Mouse (Mus musculus) forebrain, embryonic 16.5 days (tissue): ENCODE results near the gene 4921511M17Rik. TPM values are rescaled to one million over a fixed set of nuclear protein-coding genes. Genes with fewer than 3 reads are reported as not detected.
"Not testable (repeated sequence)": the region's sequence is repeated elsewhere in the genome, so short reads cannot be mapped to it uniquely, and the experiment has no call there.

Experiments used
- ATAC-seq: fragments of 200-750 bp; cut with Nextera tagmentation; 2 replicates; pipeline ENCODE4 v1.8.0; 2017; ENCODE audit warnings: mild to moderate bottlenecking, moderate library complexity
- H3K27ac ChIP-seq: fragments of 300-500 bp; sonication (generic); 2 replicates; pipeline ENCODE4 v1.5.1; 2014; ENCODE audit warnings: low read length, control low read depth
- H3K27me3 ChIP-seq: fragments of 300-500 bp; sonication (generic); replicated peaks from 2 replicates; pipeline ENCODE4 v1.6.1; 2014; ENCODE audit warnings: low read length; ENCODE audit not compliant: control insufficient read depth, insufficient read depth
- H3K36me3 ChIP-seq: fragments of 300-500 bp; sonication (generic); 2 replicates; pipeline ENCODE4 v1.6.1; 2014; ENCODE audit not compliant: control insufficient read depth, insufficient read depth
- H3K4me1 ChIP-seq: fragments of 300-500 bp; sonication (generic); replicated peaks from 2 replicates; pipeline ENCODE4 v1.6.1; 2014; ENCODE audit warnings: low read length; ENCODE audit not compliant: control insufficient read depth, insufficient read depth
- H3K4me2 ChIP-seq: fragments of 300-500 bp; sonication (generic); 2 replicates; pipeline ENCODE4 v1.6.1; 2014; ENCODE audit warnings: mild to moderate bottlenecking, low read length, control low read depth
- H3K4me3 ChIP-seq: fragments of 300-500 bp; sonication (generic); replicated peaks from 2 replicates; pipeline ENCODE4 v1.5.1; 2014; ENCODE audit warnings: mild to moderate bottlenecking, low read length, control low read depth
- H3K9ac ChIP-seq: fragments of 300-500 bp; sonication (generic); replicated peaks from 2 replicates; pipeline ENCODE4 v1.6.1; 2014; ENCODE audit warnings: low read depth, low read length, control low read depth
- H3K9me3 ChIP-seq: fragments of 300-500 bp; sonication (generic); 2 replicates; pipeline ENCODE4 v1.6.1; 2016; ENCODE audit warnings: low read length; ENCODE audit not compliant: control insufficient read depth
- WGBS: fragments of 180-500 bp; shearing (Covaris S2); extraction: QIAGEN DNeasy Blood & Tissue Kit; methylation state at CpG from one replicate; pipeline ENCODE4 v1.1.7; 2014; 5-methylcytosine and 5-hydroxymethylcytosine counted together
- polyA plus RNA-seq: library from polyadenylated mRNA; unstranded; fragments of >200 nt; fragmentation: Nextera tagmentation; extraction: Ambion mirVana; gene quantifications from 2 replicates; pipeline ENCODE4 v1.2.1, GENCODE M21; 2015

The 4921511M17Rik gene
- not detected in 2 replicates for polyA plus RNA-seq

DNA sequence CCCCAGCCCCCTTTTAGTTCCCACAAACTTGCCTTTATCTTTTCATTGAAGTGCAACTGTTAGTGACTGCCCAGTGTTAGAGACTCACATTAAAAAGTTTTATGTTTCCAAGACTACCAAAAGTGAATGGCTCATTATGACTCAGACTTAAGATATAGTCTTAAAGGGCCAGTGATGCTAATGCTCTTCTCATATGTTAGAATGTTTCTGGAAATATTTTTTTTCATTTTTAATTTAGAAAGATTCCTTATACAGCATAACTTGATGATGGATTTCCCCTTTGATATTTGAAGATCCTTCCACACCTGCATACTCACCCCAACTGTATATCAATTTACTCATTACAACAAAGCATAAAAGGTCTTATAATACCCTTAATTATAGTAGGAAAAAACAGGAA is at the start of gene 4921511M17Rik:
Gene 4921511M17Rik, minus strand, starts transcription at position 101 of the 400 bp plus-strand sequence.
- H3K9ac ChIP-seq, H3K36me3 ChIP-seq, ATAC-seq, H3K4me2 ChIP-seq, H3K27ac ChIP-seq, H3K4me3 ChIP-seq, H3K9me3 ChIP-seq, H3K4me1 ChIP-seq, H3K27me3 ChIP-seq: not testable (repeated sequence)

DNA sequence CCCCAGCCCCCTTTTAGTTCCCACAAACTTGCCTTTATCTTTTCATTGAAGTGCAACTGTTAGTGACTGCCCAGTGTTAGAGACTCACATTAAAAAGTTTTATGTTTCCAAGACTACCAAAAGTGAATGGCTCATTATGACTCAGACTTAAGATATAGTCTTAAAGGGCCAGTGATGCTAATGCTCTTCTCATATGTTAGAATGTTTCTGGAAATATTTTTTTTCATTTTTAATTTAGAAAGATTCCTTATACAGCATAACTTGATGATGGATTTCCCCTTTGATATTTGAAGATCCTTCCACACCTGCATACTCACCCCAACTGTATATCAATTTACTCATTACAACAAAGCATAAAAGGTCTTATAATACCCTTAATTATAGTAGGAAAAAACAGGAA is 21.3 kb upstream of the 4921511M17Rik start, which contains the start of gene Gm10057:
Gene Gm10057, minus strand, starts transcription at position 101 of the 400 bp plus-strand sequence.
- not testable (repeated sequence) for H3K4me1 ChIP-seq, H3K4me2 ChIP-seq, ATAC-seq, H3K36me3 ChIP-seq, H3K27me3 ChIP-seq, H3K9ac ChIP-seq, H3K27ac ChIP-seq, H3K4me3 ChIP-seq, H3K9me3 ChIP-seq

DNA sequence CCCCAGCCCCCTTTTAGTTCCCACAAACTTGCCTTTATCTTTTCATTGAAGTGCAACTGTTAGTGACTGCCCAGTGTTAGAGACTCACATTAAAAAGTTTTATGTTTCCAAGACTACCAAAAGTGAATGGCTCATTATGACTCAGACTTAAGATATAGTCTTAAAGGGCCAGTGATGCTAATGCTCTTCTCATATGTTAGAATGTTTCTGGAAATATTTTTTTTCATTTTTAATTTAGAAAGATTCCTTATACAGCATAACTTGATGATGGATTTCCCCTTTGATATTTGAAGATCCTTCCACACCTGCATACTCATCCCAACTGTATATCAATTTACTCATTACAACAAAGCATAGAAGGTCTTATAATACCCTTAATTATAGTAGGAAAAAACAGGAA is 21.1 kb downstream of the 4921511M17Rik start, which contains the start of gene Samt1:
Gene Samt1, minus strand, starts transcription at position 101 of the 400 bp plus-strand sequence.
- not testable (repeated sequence) for H3K36me3 ChIP-seq, H3K4me1 ChIP-seq, H3K9ac ChIP-seq, H3K4me3 ChIP-seq, H3K27ac ChIP-seq, H3K4me2 ChIP-seq, ATAC-seq, H3K9me3 ChIP-seq, H3K27me3 ChIP-seq

DNA sequence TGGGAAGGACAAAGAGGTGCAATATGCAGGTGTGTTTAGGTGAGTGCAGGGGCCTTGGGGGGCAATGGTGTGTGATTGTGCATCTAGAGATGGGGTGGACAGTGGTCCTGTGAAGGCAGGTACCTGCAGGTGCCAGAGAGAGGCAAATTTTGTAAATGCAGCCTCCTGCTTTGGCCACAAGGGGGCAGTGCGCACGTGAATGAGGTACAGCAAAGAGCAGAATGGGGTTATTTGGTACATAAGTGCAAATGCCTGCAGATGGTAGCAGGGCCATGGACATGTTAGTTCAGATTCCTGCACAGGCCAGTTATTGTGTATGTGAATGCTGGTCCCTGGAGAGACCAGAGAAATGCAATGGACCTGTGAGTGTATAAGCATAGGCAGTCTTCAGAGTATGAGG is 56.7 kb downstream of the 4921511M17Rik start:
- H3K27me3 ChIP-seq, H3K9me3 ChIP-seq, H3K9ac ChIP-seq, H3K27ac ChIP-seq, H3K36me3 ChIP-seq, H3K4me3 ChIP-seq, H3K4me2 ChIP-seq, ATAC-seq, H3K4me1 ChIP-seq: not testable (repeated sequence)
- WGBS: no CpG with 5 or more reads among the region's 2 CpGs

DNA sequence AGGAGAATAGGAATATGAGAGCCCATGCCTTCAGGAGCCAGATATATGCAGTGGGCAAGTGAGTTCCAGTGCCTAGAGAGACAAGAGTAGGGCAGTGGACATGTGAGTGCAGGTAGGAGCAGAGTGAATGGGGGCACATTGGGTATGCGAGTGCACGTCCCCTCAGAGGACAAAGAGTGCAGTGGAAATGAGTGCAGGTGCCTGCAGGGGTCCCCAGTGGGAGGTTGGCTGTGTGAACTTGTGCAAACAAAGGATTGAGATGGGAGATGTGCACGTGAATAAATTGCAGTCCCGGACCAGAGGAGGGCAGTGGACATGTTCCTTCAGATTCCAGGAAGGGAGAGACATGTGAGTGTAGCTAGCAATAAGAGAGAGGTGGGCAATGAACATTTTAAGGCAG is 57.2 kb downstream of the 4921511M17Rik start:
- H3K27me3 ChIP-seq, H3K27ac ChIP-seq, H3K4me2 ChIP-seq, H3K9me3 ChIP-seq, H3K36me3 ChIP-seq, H3K4me1 ChIP-seq, ATAC-seq, H3K4me3 ChIP-seq, H3K9ac ChIP-seq: not testable (repeated sequence)
- 10% methylated on average over 4 of the region's 4 CpGs for whole genome bisulfite sequencing

DNA sequence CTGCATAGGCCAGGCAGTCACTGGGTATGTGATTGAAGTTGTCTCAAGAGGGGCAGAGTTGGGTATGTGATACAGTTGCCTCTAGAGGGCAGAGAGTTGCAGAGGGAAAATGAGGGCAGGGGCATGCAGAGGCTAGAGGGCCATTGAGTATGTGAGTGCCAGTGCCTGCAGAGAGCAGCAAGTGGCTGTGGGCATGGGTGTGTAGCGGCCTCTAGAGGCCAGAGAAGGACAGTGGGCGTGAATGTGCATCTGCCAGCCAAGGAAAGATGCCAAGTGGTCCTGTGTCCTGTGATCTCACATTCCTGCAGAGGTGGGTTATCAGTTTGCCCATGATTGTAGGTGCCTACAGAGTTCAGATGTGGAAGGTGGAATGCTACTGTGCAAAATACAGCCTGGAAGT is 59.2 kb downstream of the 4921511M17Rik start:
- H3K4me2 ChIP-seq: no peak overlapping the region
- H3K27me3 ChIP-seq: no peaks in the 10 kb centered on the region
- H3K4me1 ChIP-seq: no peaks in the 10 kb centered on the region
- no peak overlapping the region for H3K27ac ChIP-seq
- no peaks in the 10 kb centered on the region for H3K36me3 ChIP-seq
- H3K9ac ChIP-seq: no peak overlapping the region
- no peak overlapping the region for H3K4me3 ChIP-seq
- no peak for ATAC-seq
- no peaks in the 10 kb centered on the region for H3K9me3 ChIP-seq
- 14% methylated on average over 2 of the region's 2 CpGs for WGBS

Other genes starting within 250 kb of the 4921511M17Rik start
- gene Spin2c, start 201.6 kb downstream of the 4921511M17Rik start, polyA plus RNA-seq: 23.0 and 24.9 TPM in 2 replicates
- gene Samt1, start 21.2 kb downstream of the 4921511M17Rik start, polyA plus RNA-seq: not detected in 2 replicates
- not detected in 2 replicates for gene Gm10057, start 21.2 kb upstream of the 4921511M17Rik start, polyA plus RNA-seq
- gene Gm15140, start 86.9 kb upstream of the 4921511M17Rik start, polyA plus RNA-seq: not detected in 2 replicates